Mouse (Mus musculus) left cerebral cortex, postnatal 14 days (tissue): ENCODE measurements at regions not wholly inside any gene's neighbourhood (a gene's known extent, or its start where the extent isn't known, plus 50 kb on each side); places are given as distances from the start of the nearest gene placed in this dataset.

ENCODE experiments used
- DNase-seq, 2 experiments: peaks; one replicate each; pipeline ENCODE4 v3.0.0; 2021 to 2022; ENCODE audit warnings: low spot score in 2 of 2, mixed read lengths in 1 of 2
- intact Hi-C: fragments of 180-260 bp; cut with DNase I; formaldehyde crosslinking; loops from one replicate; pipeline ENCODE4 v1.15.1; 2025

GRCm38 (mm10) chr15:65733326-65733725, 718.6 kb upstream of the Gm21961 start:
- peak; percentile 26 to 42 for DNase-seq
- intact Hi-C loops: no loop called here

- peak in 1 of 2 experiments; percentile 68 for DNase-seq
- intact Hi-C loops: no loop called here
These were observed 716.6 kb upstream of the Gm21961 start for GRCm38 (mm10) chr15:65731308-65731707.

GRCm38 (mm10) chr15:65727061-65727460, 712.4 kb upstream of the Gm21961 start:
- intact Hi-C loops: no loop called here
- no peak for DNase-seq

GRCm38 (mm10) chr15:65726271-65726670, 711.6 kb upstream of the Gm21961 start:
- intact Hi-C loops: no loop called here
- no peak for DNase-seq

GRCm38 (mm10) chr15:65703559-65703958, 688.9 kb upstream of the Gm21961 start:
- intact Hi-C loops: loop anchor here (5.0 kb wide), 2 partner anchors 941 to 1016 kb away; no protein-coding TSS in a partner anchor
- peak; percentile 53 to 62 for DNase-seq

- intact Hi-C loops: loop anchor here (2.0 to 5.0 kb wide), 3 partner anchors 781 to 1014 kb away; no protein-coding TSS in a partner anchor
- peak; percentile 32 to 53 for DNase-seq
These were observed 686.8 kb upstream of the Gm21961 start for GRCm38 (mm10) chr15:65701510-65701909.

- intact Hi-C loops: no loop called here
- DNase-seq: no peak
These were observed 683.9 kb upstream of the Gm21961 start for GRCm38 (mm10) chr15:65698596-65698995.
